Comparison of ENCODE assay signal across 8 mouse cellular contexts in genomic region chr13:55512379-55513031, GRCm38 (mm10). TPM values are rescaled to one million over a fixed set of nuclear protein-coding genes. Genes with fewer than 3 reads are reported as not detected.
DNase-seq lines count a peak whose midpoint lies in the region; ATAC-seq and TF ChIP-seq lines count a peak whose summit lies in the region.

No protein-coding gene starts in this region.

- no peaks in the 10 kb centered on the region for H3K27me3 ChIP-seq in forebrain, embryonic 16.5 days (replicated peaks; ENCODE audit: control insufficient read depth, insufficient read depth, low read length)
- H3K27me3 ChIP-seq in hindbrain, embryonic 12.5 days, result peaks cover 7% of the 10 kb centered on the region; the same call in 1 of the 2 replicates
- H3K27me3 ChIP-seq in liver, adult 2 months (ENCODE audit: control insufficient read depth, insufficient read depth, low read length), result no peaks in the 10 kb centered on the region

- ATAC-seq in forebrain, embryonic 16.5 days, result peak; percentile 34
- ATAC-seq in hindbrain, embryonic 12.5 days (ENCODE audit: low FRiP score), result peak; percentile 63
- no peak for ATAC-seq in frontal cortex, adult (ENCODE audit: low TSS enrichment)

- H3K9ac ChIP-seq in forebrain, embryonic 16.5 days (replicated peaks; ENCODE audit: low read depth, low read length), result peak overlapping the region; percentile 87
- peak overlapping the region; percentile 94 for H3K9ac ChIP-seq in hindbrain, embryonic 12.5 days
- H3K9ac ChIP-seq in liver, adult 2 months (ENCODE audit: low read depth, low read length), result peak overlapping the region; percentile 92

- H3K79me2 ChIP-seq in liver, adult 2 months (ENCODE audit: control insufficient read depth, insufficient read depth, low read length), result no peaks in the 10 kb centered on the region

- peak overlapping the region; percentile 81 for H3K4me3 ChIP-seq in forebrain, embryonic 16.5 days (replicated peaks; ENCODE audit: low read length)
- H3K4me3 ChIP-seq in hindbrain, embryonic 12.5 days, result peak overlapping the region; percentile 84
- H3K4me3 ChIP-seq in liver, adult 2 months (ENCODE audit: insufficient read depth, low read depth, low read length), result peak overlapping the region; percentile 91

- WGBS in forebrain, embryonic 16.5 days, result under 1% methylated on average over 22 of the region's 25 CpGs
- WGBS in hindbrain, embryonic 12.5 days, result 2% methylated on average over 25 of the region's 25 CpGs
- WGBS in liver, adult 2 months, result 2% methylated on average over 25 of the region's 25 CpGs

- DNase-seq in left cerebral cortex, postnatal 4 days, result peak; percentile 50
- no peak for DNase-seq in left cerebral cortex, adult 9 months (ENCODE audit: low spot score in 2 of 2)
- DNase-seq in cerebellum, adult 11 months, result peak; percentile 60
- DNase-seq in liver, adult 2 months (ENCODE audit: extremely low read depth, low read depth, low spot score), result peak; percentile 78
- DNase-seq in neural tube, embryonic 10.5 days (ENCODE audit: extremely low spot score, low spot score), result peak; percentile 80

- peaks cover 32% of the 10 kb centered on the region for H3K4me1 ChIP-seq in forebrain, embryonic 16.5 days (replicated peaks; ENCODE audit: control insufficient read depth, insufficient read depth, low read length)
- peaks cover 26% of the 10 kb centered on the region for H3K4me1 ChIP-seq in hindbrain, embryonic 12.5 days
- H3K4me1 ChIP-seq in liver, adult 2 months (ENCODE audit: control insufficient read depth, insufficient read depth, low read length), result peaks cover 13% of the 10 kb centered on the region

- 0 out of 2 replicates have a peak, but pooled peaks cover 2% of the 10 kb centered on the region for H3K36me3 ChIP-seq in forebrain, embryonic 16.5 days (ENCODE audit: control insufficient read depth, insufficient read depth)
- peaks cover 19% of the 10 kb centered on the region for H3K36me3 ChIP-seq in hindbrain, embryonic 12.5 days
- no peaks in the 10 kb centered on the region for H3K36me3 ChIP-seq in liver, adult 2 months (ENCODE audit: control insufficient read depth, insufficient read depth, low read length)

- H3K9me3 ChIP-seq in forebrain, embryonic 16.5 days (ENCODE audit: control insufficient read depth, low read length), result no peaks in the 10 kb centered on the region
- no peaks in the 10 kb centered on the region for H3K9me3 ChIP-seq in hindbrain, embryonic 12.5 days (replicated peaks)

- intact Hi-C loops in left cerebral cortex, postnatal 4 days (cut with DNase I), result loop anchor here (5.0 kb wide), 1 partner anchor 105 kb away; no protein-coding TSS in a partner anchor

- TF ChIP-seq CTCF in liver, adult 2 months (IDR thresholded peaks at IDR 0.05; ENCODE audit: low read depth, low read length), result no peak

- no peak for TF ChIP-seq POLR2A in liver, adult 2 months (IDR thresholded peaks at IDR 0.05; ENCODE audit: extremely low read depth, insufficient read depth, low read length)

- peak overlapping the region; percentile 91 for H3K4me2 ChIP-seq in forebrain, embryonic 16.5 days (ENCODE audit: low read length)
- peak overlapping the region; percentile 95 for H3K4me2 ChIP-seq in hindbrain, embryonic 12.5 days (replicated peaks)

- peak overlapping the region; percentile 67 for H3K27ac ChIP-seq in forebrain, embryonic 16.5 days (ENCODE audit: low read length)
- peak overlapping the region; percentile 85 for H3K27ac ChIP-seq in hindbrain, embryonic 12.5 days
- H3K27ac ChIP-seq in liver, adult 2 months (replicated peaks; ENCODE audit: insufficient read depth, low read depth, low read length), result peak overlapping the region; percentile 2; the same call in 1 of the 2 replicates

RNA-seq across cellular contexts. Expression of gene Pdlim7, which starts 1.0 kb away (rescaled TPM):
- 10 to 100 TPM; 62.5 to 66.8 TPM for total RNA-seq in left cerebral cortex, postnatal 4 days (2021)
- 132 and 147 TPM in 2 replicates for polyA plus RNA-seq in forebrain, embryonic 16.5 days (2015; fragmentation: Nextera tagmentation; extraction: Ambion mirVana)
- polyA plus RNA-seq in hindbrain, embryonic 12.5 days (2016; fragmentation: Nextera tagmentation; extraction: Ambion mirVana), result 154 and 158 TPM in 2 replicates
- total RNA-seq in liver, adult 2 months (2014; rRNA removed), result 3.6 and 6.4 TPM in 2 replicates
- polyA plus RNA-seq in liver, adult 2 months (2012; rRNA removed), result 6.7 and 10.2 TPM in 2 replicates

RNA-seq across cellular contexts. Expression of gene Dok3, which starts 16.6 kb away (rescaled TPM):
- 1 to 10 TPM; 6.4 to 7.2 TPM for total RNA-seq in left cerebral cortex, postnatal 4 days (2021)
- 3.1 and 4.6 TPM in 2 replicates for polyA plus RNA-seq in forebrain, embryonic 16.5 days (2015; fragmentation: Nextera tagmentation; extraction: Ambion mirVana)
- polyA plus RNA-seq in hindbrain, embryonic 12.5 days (2016; fragmentation: Nextera tagmentation; extraction: Ambion mirVana), result 3.7 and 4.7 TPM in 2 replicates
- total RNA-seq in liver, adult 2 months (2014; rRNA removed), result 0.46 and 0.94 TPM in 2 replicates
- polyA plus RNA-seq in liver, adult 2 months (2012; rRNA removed), result 2.5 and 5.2 TPM in 2 replicates

RNA-seq across cellular contexts. Expression of gene Ddx41, which starts 24.0 kb away (rescaled TPM):
- total RNA-seq in left cerebral cortex, postnatal 4 days (2021), result 10 to 100 TPM; 51.6 to 56.5 TPM
- polyA plus RNA-seq in forebrain, embryonic 16.5 days (2015; fragmentation: Nextera tagmentation; extraction: Ambion mirVana), result 67.3 and 70.6 TPM in 2 replicates
- 64.0 and 64.6 TPM in 2 replicates for polyA plus RNA-seq in hindbrain, embryonic 12.5 days (2016; fragmentation: Nextera tagmentation; extraction: Ambion mirVana)
- 30.1 and 35.4 TPM in 2 replicates for total RNA-seq in liver, adult 2 months (2014; rRNA removed)
- polyA plus RNA-seq in liver, adult 2 months (2012; rRNA removed), result 38.8 and 39.9 TPM in 2 replicates

RNA-seq across cellular contexts. Expression of gene Dbn1, which starts 24.6 kb away (rescaled TPM):
- 100 to 1,000 TPM; 623 to 643 TPM for total RNA-seq in left cerebral cortex, postnatal 4 days (2021)
- polyA plus RNA-seq in forebrain, embryonic 16.5 days (2015; fragmentation: Nextera tagmentation; extraction: Ambion mirVana), result 792 and 816 TPM in 2 replicates
- 585 and 628 TPM in 2 replicates for polyA plus RNA-seq in hindbrain, embryonic 12.5 days (2016; fragmentation: Nextera tagmentation; extraction: Ambion mirVana)
- 0.65 and 0.81 TPM in 2 replicates for total RNA-seq in liver, adult 2 months (2014; rRNA removed)
- polyA plus RNA-seq in liver, adult 2 months (2012; rRNA removed), result 2.1 and 2.3 TPM in 2 replicates

RNA-seq across cellular contexts. Expression of gene Prr7, which starts 48.4 kb away (rescaled TPM):
- 10 to 100 TPM; 86.0 to 87.5 TPM for total RNA-seq in left cerebral cortex, postnatal 4 days (2021)
- polyA plus RNA-seq in forebrain, embryonic 16.5 days (2015; fragmentation: Nextera tagmentation; extraction: Ambion mirVana), result 4.1 and 4.3 TPM in 2 replicates
- polyA plus RNA-seq in hindbrain, embryonic 12.5 days (2016; fragmentation: Nextera tagmentation; extraction: Ambion mirVana), result 1.1 and 1.5 TPM in 2 replicates
- total RNA-seq in liver, adult 2 months (2014; rRNA removed), result not detected in 2 replicates
- 0.31 and 0.44 TPM in 2 replicates for polyA plus RNA-seq in liver, adult 2 months (2012; rRNA removed)

Comparison
In these comparisons a context has a peak if more than half of its experiments do, and no peak if none do; other contexts are left out.
1. DNase-seq: peak in left cerebral cortex, postnatal 4 days (single experiment), cerebellum, adult 11 months (single experiment), liver, adult 2 months (single experiment) and neural tube, embryonic 10.5 days (single experiment); none in left cerebral cortex, adult 9 months (0 of 2).
2. H3K27ac ChIP-seq: peak in every context shown above with its lines; median percentile 85 in hindbrain, embryonic 12.5 days; 67 in forebrain, embryonic 16.5 days; 2 in liver, adult 2 months.
3. RNA of gene Pdlim7, which starts 1.0 kb away (polyA plus RNA-seq): 154 to 158 TPM in hindbrain, embryonic 12.5 days and 132 to 147 TPM in forebrain, embryonic 16.5 days; 6.7 to 10.2 TPM in liver, adult 2 months; every median in the first group is over 10 times any median in the second.
4. Peak in every context shown above with its lines, with median percentiles within 50 percentile points of each other: H3K4me3 ChIP-seq and H3K9ac ChIP-seq.